Mouse (Mus musculus) frontal cortex, postnatal 14 days (tissue): ENCODE measurements at regions not wholly inside any gene's neighbourhood (a gene's known extent, or its start where the extent isn't known, plus 50 kb on each side); places are given as distances from the start of the nearest gene placed in this dataset.
A peak's percentile ranks its signal among the peaks of the same experiment; 100 is the strongest.

Experiments used
- DNase-seq, 2 experiments: peaks; one replicate each; pipeline ENCODE4 v3.0.0; 2022; ENCODE audit warnings: low spot score in 2 of 2

- no peak for DNase-seq
Measured at GRCm38 (mm10) chr14:25292557-25292956, 166.4 kb upstream of the Zmiz1 start.

GRCm38 (mm10) chr14:25294226-25294625 lies 164.8 kb upstream of the Zmiz1 start:
- DNase-seq = no peak

DNA sequence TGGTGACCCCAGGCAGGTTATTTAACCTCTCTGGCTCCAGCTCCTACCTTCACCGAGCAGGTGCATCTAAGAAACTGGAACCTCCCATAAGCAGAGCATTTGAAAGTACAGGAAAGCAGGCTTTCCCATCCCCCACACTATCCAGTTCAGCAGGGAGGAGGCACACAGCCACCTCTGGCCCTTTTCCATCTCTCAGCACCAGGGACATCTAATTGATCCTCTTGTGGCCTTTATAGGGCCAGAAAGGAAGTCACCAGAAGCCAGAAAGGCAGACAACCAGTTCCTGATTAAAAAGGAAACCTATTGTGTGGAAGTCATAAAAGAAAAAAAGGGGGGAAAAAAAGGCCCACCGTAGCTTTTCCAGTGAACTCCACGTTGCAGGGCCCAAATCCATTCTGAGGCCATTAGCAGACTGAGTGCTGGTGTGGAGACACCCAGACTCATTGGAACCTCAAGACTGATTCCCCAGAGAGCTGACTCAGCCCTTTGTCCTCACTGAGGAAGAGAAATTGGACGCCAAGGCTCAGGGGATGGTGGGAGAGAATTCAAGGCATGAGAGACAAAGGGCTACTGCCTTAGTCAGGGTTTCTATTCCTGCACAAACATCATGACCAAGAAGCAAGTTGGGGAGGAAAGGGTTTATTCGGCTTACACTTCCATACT lies 163.2 kb upstream of the Zmiz1 start:
- no peak for DNase-seq

DNA sequence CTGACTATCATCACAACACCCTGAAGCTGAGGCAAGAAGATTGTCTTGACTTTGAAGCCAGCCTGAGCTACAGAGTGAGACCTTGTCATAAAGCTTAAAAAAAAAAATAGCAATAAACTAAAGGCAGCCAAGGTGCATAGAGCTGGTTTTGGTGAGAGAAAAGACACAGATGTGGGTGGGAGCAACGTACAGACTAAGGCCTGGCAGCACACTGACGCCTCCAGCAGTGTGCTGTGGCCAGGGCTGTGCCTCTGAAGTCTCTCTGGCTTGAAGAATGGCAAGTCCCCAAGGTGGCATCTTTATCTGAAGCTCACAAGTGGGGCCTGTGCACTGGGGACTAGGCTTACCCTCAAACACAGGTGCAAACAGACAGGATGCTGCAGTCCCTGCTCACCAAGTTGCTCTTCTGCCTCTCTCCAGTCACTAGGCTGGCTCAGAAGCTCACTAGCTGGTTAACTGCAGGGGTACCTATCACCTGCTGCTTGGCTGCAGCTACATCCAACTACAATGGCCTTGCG lies 159.3 kb upstream of the Zmiz1 start:
- DNase-seq = no peak

DNA sequence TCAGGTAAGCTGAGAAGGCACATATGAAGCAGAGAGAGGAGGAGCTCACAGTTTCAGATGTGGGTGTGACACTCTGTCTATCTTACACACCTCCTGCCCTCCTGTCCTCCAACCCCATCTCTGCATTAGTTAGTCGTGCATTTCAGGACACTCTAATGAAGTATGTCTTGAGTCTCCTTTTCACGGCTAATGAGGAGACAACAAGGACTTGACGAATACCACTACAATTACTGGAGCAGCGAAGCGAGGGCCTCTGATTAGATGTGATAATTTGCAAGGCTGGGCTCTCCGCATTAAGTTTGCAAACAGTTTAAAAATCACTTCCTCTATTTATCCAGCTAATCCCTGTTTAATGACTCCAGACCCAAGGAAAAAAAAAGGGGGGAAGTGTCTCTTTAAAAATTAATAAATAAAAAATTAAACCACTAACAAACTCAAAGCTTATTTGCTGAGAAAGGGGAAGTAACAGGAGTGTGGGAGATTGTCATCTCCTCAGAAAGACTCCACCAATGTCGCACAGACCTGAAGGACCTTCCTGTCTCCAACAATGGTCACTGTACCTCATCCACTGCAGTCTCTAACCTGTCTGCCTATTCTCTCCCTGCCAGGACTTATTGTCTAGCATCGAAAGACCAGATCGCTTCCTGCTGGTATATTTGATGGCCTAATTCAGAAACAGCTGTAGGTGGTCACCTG lies 157.5 kb upstream of the Zmiz1 start:
- no peak for DNase-seq

DNA sequence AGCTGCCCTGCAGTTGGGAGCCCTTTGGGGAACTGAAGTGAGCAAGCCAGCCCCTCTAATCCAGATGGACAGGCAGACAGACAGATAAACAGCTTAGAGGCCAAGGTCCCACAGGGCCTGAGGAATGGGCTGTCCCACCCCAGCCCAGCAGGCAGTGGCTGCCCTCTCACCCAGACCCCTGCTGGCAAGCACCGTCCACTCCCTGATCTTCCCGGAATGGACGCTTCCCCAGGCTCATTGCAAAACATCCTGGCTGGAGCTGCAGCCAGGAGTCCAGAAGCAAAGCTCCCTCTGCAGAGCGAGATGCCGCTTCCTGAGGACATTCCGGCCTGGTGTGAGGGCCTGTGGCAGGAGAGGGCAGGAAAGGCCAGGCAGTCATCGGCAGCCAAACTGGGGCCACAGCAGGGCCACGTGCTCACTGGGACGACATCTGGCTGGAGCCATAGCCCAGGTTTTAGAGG lies 154.6 kb upstream of the Zmiz1 start:
- no peak for DNase-seq

GRCm38 (mm10) chr14:25306166-25306565 lies 152.8 kb upstream of the Zmiz1 start:
- DNase-seq = no peak

- DNase-seq = no peak
Measured at GRCm38 (mm10) chr14:25306961-25307654, 151.9 kb upstream of the Zmiz1 start.

DNA sequence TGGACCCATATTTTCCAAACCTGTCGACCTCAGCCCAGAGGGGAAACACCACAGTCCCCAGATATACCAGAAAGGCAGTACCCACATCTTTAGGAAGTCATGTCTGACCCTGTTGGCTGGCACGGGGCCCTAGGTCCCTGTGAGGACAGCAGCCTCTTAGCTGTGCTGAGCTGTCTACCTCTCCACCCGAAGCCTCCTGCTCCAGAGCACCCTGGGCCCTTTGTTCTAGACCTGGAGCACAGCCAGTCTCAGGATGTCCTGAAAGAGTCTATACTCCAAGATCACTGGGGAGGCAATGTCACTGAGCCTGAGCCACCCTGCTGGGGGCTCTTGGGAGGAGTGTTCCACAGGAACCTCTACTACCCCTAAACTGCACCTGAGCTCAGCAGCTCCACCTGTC lies 150.9 kb upstream of the Zmiz1 start:
- DNase-seq = no peak

GRCm38 (mm10) chr14:25310671-25311151 lies 148.3 kb upstream of the Zmiz1 start:
- DNase-seq = no peak

DNA sequence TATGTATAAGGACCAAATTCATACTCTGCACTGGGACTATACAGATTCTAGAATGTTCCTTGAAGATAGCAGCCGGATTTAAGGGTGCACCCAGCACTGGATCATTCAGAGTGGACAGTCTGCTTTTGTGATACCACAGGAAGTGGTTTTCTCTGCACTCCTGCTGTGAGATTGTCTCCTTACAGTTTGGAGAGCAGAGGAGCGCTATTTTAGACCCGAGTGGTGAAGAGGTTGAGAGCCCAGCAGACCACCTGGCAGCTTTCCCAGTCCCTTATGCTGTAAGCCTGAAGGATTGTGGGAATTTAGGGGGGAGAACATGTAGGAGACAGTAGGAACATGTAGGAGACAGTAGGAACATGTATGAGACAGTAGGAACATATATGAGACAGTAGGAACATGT lies 147.5 kb upstream of the Zmiz1 start:
- no peak for DNase-seq

GRCm38 (mm10) chr14:25312135-25312534 lies 146.8 kb upstream of the Zmiz1 start:
- DNase-seq = no peak

GRCm38 (mm10) chr14:25312814-25313426 lies 146.1 kb upstream of the Zmiz1 start:
- DNase-seq = no peak

GRCm38 (mm10) chr14:25313693-25314240 lies 145.2 kb upstream of the Zmiz1 start:
- DNase-seq = no peak

DNA sequence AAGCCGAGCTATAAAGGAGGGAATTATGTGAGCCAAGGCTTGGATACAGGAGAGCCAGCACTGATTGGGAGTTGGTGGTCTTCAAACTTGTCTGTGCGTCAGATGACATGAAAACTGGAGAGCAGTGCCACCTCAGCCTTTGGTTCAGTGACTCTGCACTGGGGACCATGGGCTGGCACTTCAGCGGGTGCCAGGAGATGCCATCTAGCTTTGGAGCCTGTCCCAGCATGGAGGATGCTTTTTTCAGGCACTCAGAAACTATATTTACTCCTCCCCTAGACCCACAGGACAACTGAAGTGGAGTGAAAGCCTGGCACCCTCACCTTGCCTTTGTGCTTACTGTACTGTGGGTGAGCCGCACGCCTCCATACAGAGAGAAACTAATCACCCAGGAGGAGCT lies 142.5 kb upstream of the Zmiz1 start:
- DNase-seq = no peak

DNA sequence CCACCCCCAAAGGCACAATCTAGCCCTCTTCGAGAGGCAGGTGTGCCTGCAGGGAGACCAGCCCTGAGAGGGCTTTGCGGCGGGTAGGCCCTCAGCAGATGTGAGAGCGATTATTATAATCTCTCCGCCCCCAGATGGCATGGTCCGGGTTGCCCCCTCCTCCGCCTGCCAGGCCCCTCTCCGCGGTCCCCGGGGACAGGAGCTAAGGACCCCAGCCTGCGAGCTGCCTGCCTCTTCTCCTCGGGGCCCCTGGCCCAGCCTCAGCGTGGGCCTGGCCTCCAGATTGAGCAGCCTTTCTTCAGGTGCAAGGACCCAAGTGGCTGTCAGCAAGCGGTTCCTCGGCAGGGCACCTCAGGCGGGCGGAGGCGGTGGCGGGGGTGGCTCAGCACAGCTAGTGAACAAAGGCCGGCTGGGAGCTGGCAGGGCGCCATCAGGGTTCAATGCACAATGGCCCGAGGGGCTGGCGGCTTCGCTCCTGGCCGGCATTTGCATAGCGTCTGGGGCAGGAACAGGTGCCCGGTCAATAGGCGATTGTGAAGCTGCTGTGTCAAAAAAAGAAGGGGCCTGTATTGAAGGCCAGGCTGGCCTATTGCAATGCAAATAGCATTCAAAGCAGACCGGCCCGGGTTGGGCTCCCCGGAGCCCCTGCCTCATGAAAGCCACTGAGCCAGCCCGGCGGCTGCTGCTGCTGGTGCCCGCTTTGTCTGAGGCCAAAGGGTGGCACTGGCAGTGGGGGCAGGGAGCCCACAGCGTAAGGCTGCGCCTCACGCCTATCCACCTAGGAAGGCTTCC lies 141.1 kb upstream of the Zmiz1 start:
- peak; percentile 76 to 84 for DNase-seq

GRCm38 (mm10) chr14:25318909-25319308 lies 140.1 kb upstream of the Zmiz1 start:
- no peak for DNase-seq

DNA sequence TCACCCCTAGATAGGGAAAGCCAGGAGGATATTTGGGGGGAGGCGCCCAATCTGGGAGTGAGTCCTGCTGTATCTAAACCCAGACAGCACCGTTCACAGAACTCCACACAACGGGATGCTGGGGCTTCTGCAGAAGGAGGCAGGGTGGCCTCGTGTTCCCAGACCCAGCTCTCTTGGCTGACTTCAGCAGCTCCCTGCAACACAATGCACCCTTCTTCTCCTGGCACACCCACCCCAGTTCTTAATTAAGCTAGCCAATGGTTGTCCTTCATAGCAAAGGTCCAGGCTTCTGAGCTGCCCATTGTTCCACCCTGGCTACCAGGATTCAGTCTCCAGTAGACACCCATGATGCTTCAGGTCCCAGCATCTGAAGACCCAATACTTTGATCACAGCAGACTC lies 138.8 kb upstream of the Zmiz1 start:
- no peak for DNase-seq

GRCm38 (mm10) chr14:25323542-25324484 lies 135.2 kb upstream of the Zmiz1 start:
- DNase-seq = no peak

DNA sequence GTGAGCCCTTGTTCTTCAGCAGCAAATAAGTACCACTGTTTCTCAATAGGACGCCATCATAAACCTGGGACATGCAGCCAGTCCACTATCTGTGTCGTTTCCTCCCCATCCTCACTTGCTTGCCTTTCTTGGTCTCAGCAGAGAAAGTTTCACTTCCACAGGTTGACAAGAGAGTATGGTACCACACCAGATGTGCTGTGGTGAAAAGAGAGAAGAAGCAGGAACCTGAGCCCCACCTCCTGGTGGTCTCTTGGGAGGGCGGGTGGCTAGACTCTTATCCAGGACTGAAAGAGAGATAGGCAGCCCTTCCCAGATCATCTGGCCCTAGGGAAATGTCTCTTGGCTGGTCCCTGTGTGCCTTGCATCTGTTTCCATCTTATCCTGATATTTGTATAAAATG lies 133.1 kb upstream of the Zmiz1 start:
- no peak for DNase-seq
